Mouse (Mus musculus) limb, embryonic 15.5 days (tissue): ENCODE results near the gene Sorbs2. TPM values are rescaled to one million over a fixed set of nuclear protein-coding genes. Genes with fewer than 3 reads are reported as not detected.

ENCODE experiments used
- ATAC-seq: fragments of 200-750 bp; cut with Nextera tagmentation; 2 replicates; pipeline ENCODE4 v1.8.0; 2017; ENCODE audit warnings: low read depth, moderate TSS enrichment; ENCODE audit not compliant: insufficient number of reproducible peaks, low FRiP score, low TSS enrichment
- H3K27ac ChIP-seq: fragments of 300-500 bp; sonication (generic); 2 replicates; pipeline ENCODE4 v1.5.1; 2015; ENCODE audit warnings: moderate library complexity, mild to moderate bottlenecking, inconsistent platforms
- H3K27me3 ChIP-seq: fragments of 300-500 bp; sonication (generic); 2 replicates; pipeline ENCODE4 v1.6.1; 2015; ENCODE audit warnings: inconsistent platforms
- H3K36me3 ChIP-seq: fragments of 300-500 bp; sonication (generic); 2 replicates; pipeline ENCODE4 v1.6.1; 2015; ENCODE audit warnings: inconsistent platforms
- H3K4me1 ChIP-seq: fragments of 300-500 bp; sonication (generic); 2 replicates; pipeline ENCODE4 v1.6.1; 2015; ENCODE audit warnings: inconsistent platforms
- H3K4me2 ChIP-seq: fragments of 300-500 bp; sonication (generic); 2 replicates; pipeline ENCODE4 v1.6.1; 2015; ENCODE audit warnings: mild to moderate bottlenecking, inconsistent platforms
- H3K4me3 ChIP-seq: fragments of 300-500 bp; sonication (generic); 2 replicates; pipeline ENCODE4 v1.5.1; 2015; ENCODE audit warnings: mild to moderate bottlenecking, inconsistent platforms
- H3K9ac ChIP-seq: fragments of 300-500 bp; sonication (generic); 2 replicates; pipeline ENCODE4 v1.6.1; 2015; ENCODE audit warnings: inconsistent platforms
- H3K9me3 ChIP-seq: fragments of 300-500 bp; sonication (generic); 2 replicates; pipeline ENCODE4 v1.6.1; 2016; ENCODE audit warnings: inconsistent platforms
- WGBS: fragments of 180-500 bp; shearing (Covaris S2); methylation state at CpG from one replicate; pipeline ENCODE4 v1.1.7; 2015; 5-methylcytosine and 5-hydroxymethylcytosine counted together
- polyA plus RNA-seq: library from polyadenylated mRNA; unstranded; fragments of >200 nt; fragmentation: Nextera tagmentation; extraction: Ambion mirVana; gene quantifications from 2 replicates; pipeline ENCODE4 v1.2.1, GENCODE M21; 2015

The Sorbs2 gene
- polyA plus RNA-seq, 1 experiment from 2014 or later, result 40.6 TPM

- Histone ChIP-seq H3K36me3 (no peaks in the 10 kb centered on the region), H3K9ac (no peak overlapping the region), H3K9me3 (no peaks in the 10 kb centered on the region), H3K4me1 (peaks cover 25% of the 10 kb centered on the region), H3K27me3 (no peaks in the 10 kb centered on the region), H3K27ac (peak overlapping the region; percentile 72), H3K4me3 (no peak overlapping the region), H3K4me2 (no peak overlapping the region)
- peak; percentile 66; the same call in 1 of the 2 replicates for ATAC-seq
- 36% methylated on average over 10 of the region's 10 CpGs for WGBS
These were observed 367.5 kb downstream of the Sorbs2 start for GRCm38 (mm10) chr8:45874945-45875626.

- no peak for ATAC-seq
- H3K4me3 ChIP-seq, result no peak overlapping the region
- H3K4me1 ChIP-seq, result peaks cover 25% of the 10 kb centered on the region
- no peak overlapping the region for H3K9ac ChIP-seq
- no peak overlapping the region for H3K4me2 ChIP-seq
- no peaks in the 10 kb centered on the region for H3K27me3 ChIP-seq
- H3K27ac ChIP-seq, result no peak overlapping the region
- H3K36me3 ChIP-seq, result no peaks in the 10 kb centered on the region
- no peaks in the 10 kb centered on the region for H3K9me3 ChIP-seq
- WGBS, result 75% methylated on average over 5 of the region's 5 CpGs
These were observed 368.8 kb downstream of the Sorbs2 start for GRCm38 (mm10) chr8:45876397-45876796.

Other genes with a start within 250 kb of the Sorbs2 start
- gene F11, start 245.8 kb upstream of the Sorbs2 start, polyA plus RNA-seq, result 0.07 and 0.26 TPM in 2 replicates
- gene Klkb1, start 212.9 kb upstream of the Sorbs2 start, polyA plus RNA-seq, result not detected in 2 replicates
- 0.08 TPM in 1 of 2 replicates, not detected in the other for gene Gm45753, start 199.3 kb upstream of the Sorbs2 start, polyA plus RNA-seq
- 1.2 and 1.3 TPM in 2 replicates for gene Cyp4v3, start 174.6 kb upstream of the Sorbs2 start, polyA plus RNA-seq
- 11.5 and 11.8 TPM in 2 replicates for gene Fam149a, start 125.5 kb upstream of the Sorbs2 start, polyA plus RNA-seq
- 1.0 and 1.2 TPM in 2 replicates for gene Tlr3, start 96.7 kb upstream of the Sorbs2 start, polyA plus RNA-seq